Mouse (Mus musculus) limb, embryonic 10.5 days (tissue): ENCODE measurements around the gene Nenf. TPM values are rescaled to one million over a fixed set of nuclear protein-coding genes. Genes with fewer than 3 reads are reported as not detected.

Source experiments
- DNase-seq: peaks from one replicate; pipeline ENCODE4 v3.0.0-alpha.2; 2017; ENCODE audit warnings: low spot score
- H3K27ac ChIP-seq: fragments of 300-500 bp; sonication (generic); 2 replicates; pipeline ENCODE4 v1.5.1; 2016; ENCODE audit warnings: mild to moderate bottlenecking
- H3K27me3 ChIP-seq: fragments of 300-500 bp; sonication (generic); 2 replicates; pipeline ENCODE4 v1.6.1; 2016; ENCODE audit warnings: low read depth, mild to moderate bottlenecking; ENCODE audit not compliant: poor library complexity, severe bottlenecking
- H3K36me3 ChIP-seq: fragments of 300-500 bp; sonication (generic); 2 replicates; pipeline ENCODE4 v1.6.1; 2016; ENCODE audit warnings: mild to moderate bottlenecking, moderate library complexity
- H3K4me1 ChIP-seq: fragments of 300-500 bp; sonication (generic); 2 replicates; pipeline ENCODE4 v1.6.1; 2016
- H3K4me3 ChIP-seq: fragments of 300-500 bp; sonication (generic); 2 replicates; pipeline ENCODE4 v1.5.1; 2016; ENCODE audit warnings: mild to moderate bottlenecking, moderate library complexity
- H3K9me3 ChIP-seq: fragments of 300-500 bp; sonication (generic); replicated peaks from 2 replicates; pipeline ENCODE4 v1.6.1; 2016; ENCODE audit warnings: mild to moderate bottlenecking
- WGBS: fragments of 180-500 bp; shearing (Covaris S2); methylation state at CpG from one replicate; pipeline ENCODE4 v1.1.7; 2016; 5-methylcytosine and 5-hydroxymethylcytosine counted together
- polyA plus RNA-seq: library from polyadenylated mRNA; unstranded; fragments of >200 nt; fragmentation: Nextera tagmentation; extraction: Ambion mirVana; gene quantifications from 2 replicates; pipeline ENCODE4 v1.2.1, GENCODE M21; 2016

Gene Nenf
- polyA plus RNA-seq, 1 experiment from 2014 or later: 50.3 TPM

- peaks cover 19% of the 10 kb centered on the region for H3K4me1 ChIP-seq
- no peaks in the 10 kb centered on the region for H3K27me3 ChIP-seq
- 76% methylated on average over 6 of the region's 6 CpGs for WGBS
- H3K9me3 ChIP-seq: no peaks in the 10 kb centered on the region
- DNase-seq: no peak
- H3K4me3 ChIP-seq: peak overlapping the region; percentile 62
- H3K27ac ChIP-seq: peak overlapping the region; percentile 85; the same call in 1 of the 2 replicates
- H3K36me3 ChIP-seq: peaks cover 5% of the 10 kb centered on the region
Observed at GRCm38 (mm10) chr1:191313158-191313557, 4.8 kb downstream of the Nenf start.

GRCm38 (mm10) chr1:191312513-191312941 lies 5.5 kb downstream of the Nenf start:
- Histone ChIP-seq H3K27me3 (no peaks in the 10 kb centered on the region), H3K27ac (peak overlapping the region; percentile 85), H3K36me3 (peaks cover 12% of the 10 kb centered on the region), H3K9me3 (0 out of 2 replicates have a peak, but pooled peaks cover 2% of the 10 kb centered on the region), H3K4me1 (peaks cover 12% of the 10 kb centered on the region), H3K4me3 (peak overlapping the region; percentile 62)
- 2% methylated on average over 14 of the region's 14 CpGs for WGBS
- peak; percentile 88 for DNase-seq

GRCm38 (mm10) chr1:191311296-191311898 lies 6.6 kb downstream of the Nenf start:
- no peak overlapping the region for H3K4me3 ChIP-seq
- 0 out of 2 replicates have a peak, but pooled peaks cover 2% of the 10 kb centered on the region for H3K9me3 ChIP-seq
- no peak for DNase-seq
- 70% methylated on average over 4 of the region's 4 CpGs for WGBS
- H3K4me1 ChIP-seq: peaks cover 7% of the 10 kb centered on the region; the same call in 1 of the 2 replicates
- peaks cover 14% of the 10 kb centered on the region for H3K36me3 ChIP-seq
- no peak overlapping the region for H3K27ac ChIP-seq
- no peaks in the 10 kb centered on the region for H3K27me3 ChIP-seq

- H3K27me3 ChIP-seq: no peaks in the 10 kb centered on the region
- H3K27ac ChIP-seq: no peak overlapping the region
- peaks cover 6% of the 10 kb centered on the region; the same call in 1 of the 2 replicates for H3K4me1 ChIP-seq
- H3K36me3 ChIP-seq: peaks cover 18% of the 10 kb centered on the region
- no peak overlapping the region for H3K4me3 ChIP-seq
- no peak for DNase-seq
- 0 out of 2 replicates have a peak, but pooled peaks cover 2% of the 10 kb centered on the region for H3K9me3 ChIP-seq
- 86% methylated on average over 9 of the region's 9 CpGs for WGBS
Observed at GRCm38 (mm10) chr1:191307766-191308455, 10.1 kb downstream of the Nenf start.

- 85% methylated on average over 9 of the region's 9 CpGs for WGBS
- peaks cover 8% of the 10 kb centered on the region for H3K4me1 ChIP-seq
- no peak overlapping the region for H3K27ac ChIP-seq
- 0 out of 2 replicates have a peak, but pooled peaks cover 2% of the 10 kb centered on the region for H3K9me3 ChIP-seq
- H3K27me3 ChIP-seq: no peaks in the 10 kb centered on the region
- no peak for DNase-seq
- H3K4me3 ChIP-seq: no peak overlapping the region
- peaks cover 18% of the 10 kb centered on the region for H3K36me3 ChIP-seq
Observed at GRCm38 (mm10) chr1:191306316-191306715, 11.7 kb downstream of the Nenf start.

GRCm38 (mm10) chr1:191305610-191306009 lies 12.4 kb downstream of the Nenf start:
- no peak for DNase-seq
- Histone ChIP-seq H3K27ac (no peak overlapping the region), H3K27me3 (no peaks in the 10 kb centered on the region), H3K36me3 (peaks cover 18% of the 10 kb centered on the region), H3K4me1 (peaks cover 8% of the 10 kb centered on the region), H3K4me3 (no peak overlapping the region), H3K9me3 (0 out of 2 replicates have a peak, but pooled peaks cover 2% of the 10 kb centered on the region)
- 66% methylated on average over 7 of the region's 7 CpGs for WGBS

- WGBS: 74% methylated on average over 6 of the region's 6 CpGs
- Histone ChIP-seq H3K27ac (no peak overlapping the region), H3K27me3 (no peaks in the 10 kb centered on the region), H3K4me1 (peaks cover 10% of the 10 kb centered on the region), H3K36me3 (peaks cover 16% of the 10 kb centered on the region), H3K4me3 (no peak overlapping the region), H3K9me3 (0 out of 2 replicates have a peak, but pooled peaks cover 2% of the 10 kb centered on the region)
- DNase-seq: no peak
Observed at GRCm38 (mm10) chr1:191304216-191304615, 13.8 kb downstream of the Nenf start.

- Histone ChIP-seq H3K4me3 (no peak overlapping the region), H3K36me3 (peaks cover 14% of the 10 kb centered on the region), H3K27me3 (no peaks in the 10 kb centered on the region), H3K4me1 (peaks cover 12% of the 10 kb centered on the region), H3K9me3 (0 out of 2 replicates have a peak, but pooled peaks cover 2% of the 10 kb centered on the region), H3K27ac (no peak overlapping the region)
- DNase-seq: no peak
- WGBS: 73% methylated on average over 3 of the region's 3 CpGs
Observed at GRCm38 (mm10) chr1:191303736-191304135, 14.3 kb downstream of the Nenf start.

- no peak for DNase-seq
- Histone ChIP-seq H3K9me3 (no peaks in the 10 kb centered on the region), H3K36me3 (peaks cover 6% of the 10 kb centered on the region; the same call in 1 of the 2 replicates), H3K27ac (no peak overlapping the region), H3K4me3 (no peak overlapping the region), H3K4me1 (peaks cover 12% of the 10 kb centered on the region), H3K27me3 (no peaks in the 10 kb centered on the region)
- 49% methylated on average over 4 of the region's 4 CpGs for WGBS
Observed at GRCm38 (mm10) chr1:191301903-191302302, 16.1 kb downstream of the Nenf start.

GRCm38 (mm10) chr1:191299215-191299942 lies 18.6 kb downstream of the Nenf start:
- Histone ChIP-seq H3K4me3 (no peak overlapping the region), H3K4me1 (peaks cover 15% of the 10 kb centered on the region), H3K27me3 (no peaks in the 10 kb centered on the region), H3K36me3 (no peaks in the 10 kb centered on the region), H3K27ac (no peak overlapping the region), H3K9me3 (no peaks in the 10 kb centered on the region)
- DNase-seq: peak; percentile 59
- 60% methylated on average over 11 of the region's 11 CpGs for WGBS

- H3K9me3 ChIP-seq: no peaks in the 10 kb centered on the region
- H3K27ac ChIP-seq: no peak overlapping the region
- WGBS: 83% methylated on average over 4 of the region's 4 CpGs
- DNase-seq: no peak
- peaks cover 15% of the 10 kb centered on the region for H3K4me1 ChIP-seq
- H3K4me3 ChIP-seq: no peak overlapping the region
- no peaks in the 10 kb centered on the region for H3K27me3 ChIP-seq
- no peaks in the 10 kb centered on the region for H3K36me3 ChIP-seq
Observed at GRCm38 (mm10) chr1:191298304-191298703, 19.7 kb downstream of the Nenf start.

GRCm38 (mm10) chr1:191296445-191296844 lies 21.5 kb downstream of the Nenf start:
- peaks cover 10% of the 10 kb centered on the region; the same call in 1 of the 2 replicates for H3K4me1 ChIP-seq
- no peak overlapping the region for H3K4me3 ChIP-seq
- no peaks in the 10 kb centered on the region for H3K27me3 ChIP-seq
- H3K27ac ChIP-seq: no peak overlapping the region
- no peak for DNase-seq
- no peaks in the 10 kb centered on the region for H3K36me3 ChIP-seq
- 78% methylated on average over 5 of the region's 5 CpGs for WGBS
- H3K9me3 ChIP-seq: no peaks in the 10 kb centered on the region
